Mouse (Mus musculus): ENCODE results near the gene Grb14.

Gene Grb14

DNA sequence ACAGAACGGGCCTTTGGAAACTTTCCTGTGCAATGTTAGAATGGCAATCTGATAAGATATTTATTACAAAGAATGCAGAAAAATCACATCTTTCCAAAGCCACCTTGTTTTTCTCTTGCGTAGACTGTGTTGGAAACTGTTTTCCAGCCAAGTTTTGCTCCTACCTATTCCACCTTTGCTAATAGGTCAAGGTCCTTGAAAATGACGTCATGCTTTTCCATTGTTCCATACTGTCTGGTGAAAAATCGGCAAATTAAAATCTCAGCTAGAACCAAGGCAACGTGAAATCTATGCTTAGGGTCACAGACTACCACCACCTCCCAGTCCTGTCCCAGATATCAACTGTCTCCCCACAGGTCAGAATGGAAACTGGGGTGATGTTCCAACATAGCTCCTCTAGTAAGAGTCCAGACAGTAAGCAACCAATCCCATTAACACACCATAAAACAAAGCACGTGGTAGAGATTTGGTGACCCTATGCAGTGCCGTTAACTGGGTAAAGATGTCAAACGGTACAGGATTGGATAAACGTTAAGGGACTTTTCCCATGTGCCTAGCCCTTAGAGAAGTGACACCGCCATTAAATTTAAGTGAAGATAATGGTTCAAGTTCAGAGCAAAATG, 50.9 kb downstream of the Grb14 start:
- no peak for DNase-seq

GRCm38 (mm10) chr2:64973125-64973524, 51.7 kb downstream of the Grb14 start:
- DNase-seq: no peak

GRCm38 (mm10) chr2:64971828-64972227, 53.0 kb downstream of the Grb14 start:
- DNase-seq: no peak

- DNase-seq: no peak
Observed at GRCm38 (mm10) chr2:64970992-64971391, 53.8 kb downstream of the Grb14 start.

DNA sequence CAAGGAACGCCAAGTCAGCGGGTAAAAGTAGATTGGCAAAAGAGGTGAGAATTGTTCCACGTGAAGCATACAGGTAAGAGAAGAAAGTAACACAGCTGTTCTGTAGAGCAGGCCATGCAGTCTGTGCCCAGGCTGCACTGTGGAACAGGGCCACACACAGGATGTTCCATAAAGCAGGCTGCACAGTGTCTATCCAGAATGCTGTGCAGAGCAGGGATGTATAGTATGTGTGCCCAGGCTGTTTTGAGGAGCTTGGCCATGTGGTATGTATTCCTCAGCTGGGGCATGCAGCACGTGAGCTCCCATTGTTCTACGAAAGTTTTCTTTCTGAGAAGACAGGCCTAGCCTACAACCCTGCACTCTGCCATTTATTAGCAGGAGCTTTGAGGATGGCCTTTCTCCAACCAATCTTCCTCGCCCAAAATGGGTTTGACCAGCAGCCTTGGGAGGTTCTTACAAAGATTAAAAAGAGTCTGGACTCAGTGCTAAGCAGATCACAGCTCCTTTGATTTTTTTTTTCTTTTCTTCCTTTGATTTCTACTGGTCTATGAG, 57.8 kb downstream of the Grb14 start:
- no peak for DNase-seq

DNA sequence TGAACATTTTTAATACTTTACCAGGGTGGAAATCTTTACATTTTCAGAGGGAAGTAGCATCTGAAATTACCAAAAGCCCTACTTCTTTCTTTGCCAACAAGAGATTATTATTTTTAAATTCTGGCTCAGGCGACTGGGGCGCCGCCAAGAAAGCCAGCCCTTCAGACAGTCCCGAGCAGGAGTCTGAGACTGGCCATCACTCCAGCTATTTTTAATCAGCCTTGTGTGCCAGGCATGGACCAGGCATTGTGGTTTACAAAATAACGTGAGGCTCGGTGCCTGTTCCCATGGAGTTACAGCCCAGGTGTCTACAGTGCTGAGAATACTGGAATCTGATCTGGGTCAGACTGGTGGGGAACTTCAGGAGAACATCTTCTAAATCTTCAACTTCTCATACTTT, 58.5 kb downstream of the Grb14 start:
- no peak for DNase-seq

- peak; percentile 34 for DNase-seq
Observed at GRCm38 (mm10) chr2:64965227-64965864, 59.4 kb downstream of the Grb14 start.

DNA sequence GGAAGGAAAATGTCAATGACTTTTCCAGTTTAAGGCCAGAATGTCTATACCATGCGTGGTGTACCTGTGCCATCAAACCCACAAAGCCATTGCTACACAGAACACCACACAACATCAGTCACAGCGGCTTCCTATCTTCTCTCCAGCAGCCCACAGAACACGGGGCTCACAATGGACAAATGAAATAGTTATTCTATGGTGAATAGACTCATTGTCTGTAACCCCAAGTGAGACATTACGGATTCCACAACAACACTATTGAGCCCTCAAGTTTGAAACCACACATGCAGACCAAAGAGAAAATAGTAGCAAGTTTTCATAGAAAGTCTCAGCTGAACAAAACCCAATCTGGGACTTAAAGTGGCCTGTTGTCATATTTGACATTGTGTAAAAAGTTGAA, 62.6 kb downstream of the Grb14 start:
- peak; percentile 50 for DNase-seq

GRCm38 (mm10) chr2:64961381-64961780, 63.4 kb downstream of the Grb14 start:
- no peak for DNase-seq

DNA sequence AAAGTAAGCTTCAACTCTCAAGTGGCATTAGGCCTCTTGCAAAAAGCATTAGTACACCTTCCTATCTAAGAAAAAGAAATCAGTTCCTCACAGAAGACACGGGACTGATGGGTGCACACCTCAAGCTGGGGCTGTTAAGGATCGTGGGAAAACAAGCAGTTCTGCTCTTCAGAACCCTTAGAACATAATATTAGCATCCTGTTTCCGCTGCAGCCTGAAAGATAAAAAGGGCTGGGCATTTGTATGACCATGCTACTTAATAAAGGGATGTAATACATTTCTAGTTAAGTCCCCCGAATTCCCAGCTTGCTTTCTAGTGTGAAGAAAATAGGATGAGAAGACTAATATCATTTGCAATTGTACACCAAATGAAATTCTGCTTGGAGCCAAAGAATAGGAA, 65.1 kb downstream of the Grb14 start:
- DNase-seq: no peak

- DNase-seq: no peak
Observed at GRCm38 (mm10) chr2:64955441-64955840, 69.3 kb downstream of the Grb14 start.

DNA sequence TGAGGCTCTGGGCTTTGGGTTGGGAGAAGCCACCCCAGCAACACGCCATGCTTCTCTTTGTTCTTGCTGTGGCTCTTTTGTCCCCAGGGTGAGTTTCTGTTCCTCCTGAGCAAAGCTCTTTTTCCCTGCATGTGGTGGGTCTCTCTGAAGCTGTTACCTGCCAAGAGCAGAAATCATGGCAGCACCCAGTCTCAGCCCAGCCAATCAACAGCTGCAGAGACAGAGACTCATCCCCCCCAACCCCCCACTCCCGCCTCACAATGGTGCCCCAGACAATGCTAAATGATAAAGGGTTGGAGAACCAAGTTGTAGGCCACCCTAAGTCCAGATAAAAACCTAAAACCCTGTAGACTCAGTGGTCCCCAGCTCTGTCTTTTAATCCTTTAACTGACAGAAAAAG, 75.6 kb downstream of the Grb14 start:
- DNase-seq: no peak

DNA sequence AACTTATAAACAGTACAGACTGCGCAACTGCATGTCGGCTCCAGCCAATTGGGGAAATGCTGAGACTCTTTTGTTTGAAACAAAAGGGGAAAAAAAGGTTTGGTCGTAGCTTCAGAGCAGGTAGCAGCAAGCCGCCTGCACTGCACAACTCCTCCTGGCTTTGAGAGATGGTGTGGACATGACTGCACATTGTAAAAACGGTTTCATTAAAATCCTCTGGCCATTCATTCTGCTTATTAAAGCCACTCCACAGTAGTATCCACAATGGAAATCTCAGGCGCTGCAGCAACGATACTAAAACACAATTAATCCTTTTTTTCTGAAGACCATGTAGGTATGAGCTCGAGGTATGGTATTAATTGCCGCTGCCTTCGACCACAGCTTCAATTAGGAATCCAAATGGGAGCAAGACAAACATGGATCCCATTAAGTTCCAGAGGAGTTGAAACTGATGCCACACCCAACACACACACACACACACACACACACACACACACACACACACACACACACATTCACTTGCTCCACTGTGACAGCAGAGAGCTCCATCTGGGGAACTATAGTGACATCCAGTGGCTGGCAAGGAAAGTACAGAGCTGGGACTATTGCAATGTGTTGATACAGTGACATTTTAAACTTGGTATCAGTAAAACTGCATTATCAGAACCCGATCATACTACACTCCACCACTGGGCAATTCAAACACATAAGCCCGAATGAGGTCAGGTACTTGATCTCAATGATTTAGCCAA, 76.2 kb downstream of the Grb14 start:
- peak; percentile 67 for DNase-seq

DNA sequence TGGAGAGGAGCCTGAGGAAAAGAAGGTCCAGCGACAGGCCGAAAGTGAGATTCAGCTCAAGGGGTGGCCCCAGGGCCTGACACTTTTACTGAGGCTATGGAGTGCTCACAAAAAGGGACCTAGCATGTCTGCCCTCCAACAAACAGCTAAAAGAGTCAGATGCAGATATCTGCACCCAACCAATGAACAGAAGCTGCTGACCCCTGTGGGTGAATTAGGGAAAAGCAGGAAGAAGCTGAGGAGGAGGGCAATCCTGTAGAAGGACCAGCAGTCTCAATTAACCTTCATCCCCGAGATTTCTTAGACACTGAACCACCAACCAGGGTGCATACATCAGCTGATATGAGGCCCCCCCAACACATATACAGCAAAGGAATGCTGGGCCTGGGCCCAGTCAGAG, 77.3 kb downstream of the Grb14 start:
- DNase-seq: no peak

DNA sequence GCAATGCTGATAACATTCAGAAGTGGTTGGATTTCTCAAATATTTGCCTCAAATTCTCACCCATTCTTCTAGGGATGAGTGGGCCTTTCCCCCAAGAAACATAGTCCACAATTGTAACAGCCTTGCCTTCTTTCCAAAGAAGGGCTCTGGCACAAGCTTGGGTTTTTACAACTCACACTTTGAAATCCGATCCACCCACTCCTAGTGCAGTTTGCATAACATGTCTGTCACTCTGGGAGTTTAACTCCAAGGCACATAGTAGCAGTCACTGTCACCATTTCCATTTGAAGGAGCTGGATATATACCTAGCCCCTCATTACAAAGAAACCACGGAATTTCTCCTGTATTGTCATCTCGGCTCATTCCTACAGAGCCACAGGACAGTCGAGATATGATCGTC, 103.9 kb downstream of the Grb14 start:
- no peak for DNase-seq

DNA sequence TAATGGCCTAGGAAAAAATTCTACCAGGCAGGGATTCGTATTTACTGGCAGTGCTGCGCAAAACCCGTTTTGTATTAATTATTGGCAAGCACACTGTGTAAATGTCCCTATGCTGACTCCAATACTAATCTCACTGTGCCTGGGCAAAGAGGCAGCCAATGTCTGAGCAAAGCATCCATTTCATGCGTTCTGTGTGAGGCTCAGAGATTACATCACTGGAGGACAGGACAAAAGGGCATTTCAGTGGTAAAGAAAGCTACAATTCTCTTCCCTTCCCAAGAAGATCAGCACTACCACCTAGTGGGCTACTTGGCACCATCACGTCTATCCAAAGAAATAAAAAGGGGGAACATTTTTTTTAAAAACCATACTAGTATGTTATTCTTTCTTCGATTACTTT, 109.3 kb downstream of the Grb14 start:
- peak; percentile 90 for DNase-seq

DNA sequence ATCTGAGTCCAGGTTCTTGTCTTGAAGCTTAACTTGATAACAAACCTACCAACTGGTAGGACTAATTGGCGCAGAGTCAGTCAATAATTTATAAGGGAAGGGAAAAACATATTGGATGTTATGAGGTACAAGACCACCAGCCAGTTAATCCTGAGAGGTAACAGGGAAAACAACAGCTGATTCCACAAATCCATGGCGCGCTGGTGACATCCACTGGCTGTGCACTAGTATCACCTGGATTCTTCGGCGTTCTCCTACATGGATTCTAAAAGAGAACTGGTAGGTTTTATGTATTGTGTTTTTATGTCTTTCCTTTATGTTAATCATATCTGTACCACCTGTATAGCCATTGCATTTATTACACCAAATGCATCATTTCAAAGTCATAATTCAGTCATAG, 119.9 kb downstream of the Grb14 start:
- DNase-seq: no peak

- peak; percentile 56 for DNase-seq
Observed at GRCm38 (mm10) chr2:64897844-64898243, 126.9 kb downstream of the Grb14 start.

- DNase-seq: no peak
Observed at GRCm38 (mm10) chr2:64893233-64893632, 131.6 kb downstream of the Grb14 start.

- DNase-seq: peak; percentile 11
Observed at GRCm38 (mm10) chr2:64887098-64887757, 137.6 kb downstream of the Grb14 start.

DNA sequence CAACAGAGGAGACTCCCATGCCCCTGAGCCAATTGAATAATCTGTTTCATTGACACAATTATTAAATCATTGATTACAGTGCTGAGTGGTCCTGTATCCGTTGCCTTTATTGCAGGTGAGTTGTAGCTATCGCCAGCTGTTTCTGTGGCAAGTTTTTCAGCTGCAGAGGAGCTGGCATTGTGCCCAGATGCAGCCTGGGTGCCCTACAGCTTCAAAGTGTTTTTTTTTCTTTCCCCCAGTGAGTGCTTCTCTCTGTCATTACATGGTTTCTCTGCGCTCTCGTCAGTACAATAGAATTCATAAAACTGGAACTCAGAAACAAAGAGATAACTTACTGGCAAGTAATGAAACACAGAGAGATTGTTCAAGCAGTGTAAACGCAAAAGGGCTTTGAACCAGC, 139.1 kb downstream of the Grb14 start:
- DNase-seq: peak; percentile 29

- no peak for DNase-seq
Observed at GRCm38 (mm10) chr2:64878275-64878674, 146.5 kb downstream of the Grb14 start.

Measured in layer of hippocampus, adult 9-11 months (tissue).